Mouse (Mus musculus) bone marrow, adult 2 months (tissue): ENCODE measurements around the gene Map3k5.

Source experiments
- CTCF ChIP-seq: fragments of 200-500 bp; IDR thresholded peaks from 2 replicates; pipeline ENCODE4 v1.5.1; 2011; ENCODE audit warnings: low read length, control low read depth; ENCODE audit not compliant: control insufficient read depth, insufficient read depth
- POLR2A ChIP-seq: fragments of 200-500 bp; IDR thresholded peaks from 2 replicates; pipeline ENCODE4 v1.6.1; 2011; ENCODE audit warnings: low read depth, mild to moderate bottlenecking, control low read depth, low read length, borderline replicate concordance; ENCODE audit not compliant: control insufficient read depth

DNA sequence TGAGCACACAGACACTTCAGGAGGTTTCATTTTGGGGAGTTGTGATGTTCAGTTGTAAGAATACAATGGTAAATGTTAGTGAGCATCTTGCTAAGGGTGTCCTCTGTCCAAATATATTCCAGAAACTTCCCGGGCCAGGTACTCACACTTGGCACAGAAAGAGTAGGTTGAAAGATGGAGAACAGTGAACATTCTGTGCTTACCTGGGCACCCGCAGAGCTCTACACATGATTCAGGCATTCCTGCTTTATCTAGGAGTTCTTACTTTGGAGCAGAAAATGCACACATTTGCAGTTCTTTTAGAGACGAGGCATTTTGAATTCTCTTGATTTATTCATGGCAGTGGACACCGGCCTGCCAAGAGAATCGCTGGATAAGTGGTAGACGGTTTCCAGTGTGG is 32.3 kb downstream of the Map3k5 start:
- TF ChIP-seq POLR2A (no peak), CTCF (no peak)
